Mouse (Mus musculus) ovary, postnatal 14 days (tissue): ENCODE data around the gene Rab11fip5.

ENCODE experiments used
- DNase-seq: peaks from one replicate; pipeline ENCODE4 v3.0.0; 2022; ENCODE audit warnings: low spot score

Rab11fip5 gene

DNA sequence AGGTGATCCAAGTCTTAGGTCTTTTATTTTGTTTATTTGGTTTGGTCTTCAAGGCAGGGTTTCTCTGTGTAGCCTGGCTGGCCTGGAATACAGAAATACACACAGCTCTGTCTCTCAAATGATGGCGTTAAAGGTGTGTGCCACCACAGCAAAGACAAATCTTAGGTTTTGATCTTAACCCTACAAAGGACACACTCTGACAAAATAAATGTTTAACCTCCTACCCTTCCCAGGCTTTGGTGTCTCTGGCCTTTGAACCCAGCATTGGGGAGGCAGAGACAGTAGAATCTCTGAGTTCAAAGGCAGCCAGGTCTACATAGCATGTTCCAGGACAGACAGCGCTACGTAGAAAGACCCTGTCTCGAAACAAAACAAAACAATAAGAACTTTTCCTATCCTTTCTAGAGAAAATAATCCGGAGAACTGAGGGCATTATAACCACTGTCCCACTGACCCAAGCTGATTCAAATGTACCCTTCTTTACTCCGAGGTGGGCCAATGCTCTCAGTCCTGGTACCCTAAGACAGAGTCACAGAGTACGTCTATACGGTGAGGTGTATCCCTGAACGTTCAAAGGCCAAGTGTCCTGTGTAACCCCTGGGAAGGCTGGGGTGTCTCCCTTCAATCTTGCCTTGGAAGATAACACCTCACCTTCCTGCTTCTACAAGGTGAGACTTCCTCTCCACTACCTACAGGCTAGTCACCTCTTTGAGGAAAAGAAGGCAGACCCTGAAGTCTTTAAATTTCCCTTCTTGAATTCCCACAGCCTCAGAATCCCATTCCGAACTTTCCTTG, 1.2 kb downstream of the Rab11fip5 start:
- no peak for DNase-seq

DNA sequence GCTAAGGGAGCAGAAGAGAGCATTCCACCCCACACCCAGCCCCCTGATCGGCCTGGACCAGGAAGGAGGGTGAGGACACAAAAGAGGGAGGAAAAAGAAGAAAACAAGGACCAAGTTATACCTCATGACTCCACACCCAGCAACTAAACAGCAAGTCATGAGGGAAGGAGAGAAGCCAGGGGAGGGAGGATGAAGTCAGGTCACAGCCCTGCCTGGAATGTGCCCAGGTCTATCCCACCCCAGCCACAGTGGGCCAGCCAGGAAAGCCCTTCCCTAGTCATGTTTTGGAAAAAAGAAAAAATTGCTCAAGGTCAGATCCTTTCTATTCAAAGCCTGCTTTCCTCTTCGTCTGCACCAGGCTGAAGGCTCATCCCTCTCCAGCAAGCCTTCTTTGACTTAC, 1.9 kb downstream of the Rab11fip5 start:
- no peak for DNase-seq

DNA sequence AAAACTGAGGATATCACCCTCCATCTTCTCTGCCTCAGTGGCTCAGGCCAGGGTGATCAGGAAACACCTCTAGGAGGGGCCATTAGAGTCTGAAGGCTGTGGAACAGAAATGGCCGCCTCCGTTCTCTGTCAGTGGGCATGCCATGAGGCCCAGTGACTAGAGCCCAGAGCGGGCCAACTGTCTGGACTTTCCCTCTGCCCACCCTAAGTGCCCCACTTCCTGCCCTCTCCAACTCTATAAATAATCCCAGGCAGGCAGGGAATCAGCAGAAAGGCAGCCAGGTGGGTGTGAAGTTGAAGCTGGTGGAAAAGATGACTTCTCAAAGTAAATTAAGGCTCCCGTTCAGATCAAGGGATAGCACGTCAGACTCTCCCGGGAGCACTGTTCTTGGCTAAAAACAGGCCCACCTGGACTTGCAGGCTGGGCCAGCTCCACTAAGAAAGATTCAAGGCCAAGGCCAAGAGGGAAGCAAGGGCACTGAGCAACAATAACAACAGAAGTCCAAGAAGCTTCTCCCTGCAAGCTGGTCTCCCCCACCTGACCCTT, 2.5 kb downstream of the Rab11fip5 start:
- no peak for DNase-seq

DNA sequence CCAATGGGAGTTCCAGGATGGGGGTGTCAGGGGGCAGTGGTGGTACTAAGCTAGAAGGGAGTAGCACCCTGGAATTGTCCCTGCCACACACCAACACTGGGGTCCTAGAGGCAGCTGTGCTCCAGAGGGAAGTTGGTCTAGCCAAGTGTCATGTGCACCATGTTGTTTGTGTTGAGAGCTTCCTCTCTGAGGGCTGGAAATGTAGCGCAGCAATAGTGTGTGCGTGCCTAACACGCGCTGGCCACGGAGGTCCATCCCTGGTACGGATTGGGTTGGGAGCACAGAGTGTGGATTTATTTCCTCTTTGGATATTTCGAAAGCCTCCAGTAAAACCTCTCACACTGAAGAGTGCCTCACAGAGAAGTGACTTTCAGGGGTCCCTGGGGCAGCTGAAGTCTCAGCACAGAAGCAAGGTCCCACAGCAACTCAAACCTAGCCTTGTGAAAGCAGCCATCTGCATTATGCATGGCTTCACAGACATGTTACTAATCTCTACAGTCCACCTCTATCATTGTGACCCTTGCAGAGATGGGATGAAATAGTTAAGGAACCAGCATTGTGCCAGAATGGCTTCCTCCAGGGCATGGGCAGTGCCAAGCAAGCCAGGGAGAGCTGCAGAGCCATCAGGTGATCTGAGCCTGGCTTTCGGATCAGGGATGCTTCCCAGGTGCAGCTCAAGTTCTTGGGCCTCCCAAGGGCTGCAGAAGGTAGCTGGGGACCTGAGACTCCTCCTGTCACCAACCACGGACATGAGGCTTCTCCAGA, 3.6 kb downstream of the Rab11fip5 start:
- DNase-seq, result no peak

DNA sequence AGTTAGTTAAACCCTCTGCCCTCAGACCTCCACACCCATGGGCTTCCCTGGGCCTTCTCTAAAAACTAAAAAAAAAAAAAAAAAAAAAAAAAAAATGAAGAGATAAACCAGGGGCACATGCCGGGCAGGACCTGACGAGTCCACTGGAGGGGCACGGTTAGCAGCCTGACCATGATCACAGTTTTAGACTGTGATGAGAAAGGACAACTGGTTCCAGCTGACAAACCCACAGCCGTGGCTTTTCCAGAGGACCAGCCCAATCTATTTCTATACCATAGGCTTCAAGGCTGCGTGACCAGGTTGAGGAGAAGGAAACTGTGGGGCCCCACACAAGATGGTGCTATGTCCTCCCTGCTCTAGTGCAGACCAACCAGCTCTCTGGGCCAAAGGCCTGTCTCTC, 4.4 kb downstream of the Rab11fip5 start:
- no peak for DNase-seq

DNA sequence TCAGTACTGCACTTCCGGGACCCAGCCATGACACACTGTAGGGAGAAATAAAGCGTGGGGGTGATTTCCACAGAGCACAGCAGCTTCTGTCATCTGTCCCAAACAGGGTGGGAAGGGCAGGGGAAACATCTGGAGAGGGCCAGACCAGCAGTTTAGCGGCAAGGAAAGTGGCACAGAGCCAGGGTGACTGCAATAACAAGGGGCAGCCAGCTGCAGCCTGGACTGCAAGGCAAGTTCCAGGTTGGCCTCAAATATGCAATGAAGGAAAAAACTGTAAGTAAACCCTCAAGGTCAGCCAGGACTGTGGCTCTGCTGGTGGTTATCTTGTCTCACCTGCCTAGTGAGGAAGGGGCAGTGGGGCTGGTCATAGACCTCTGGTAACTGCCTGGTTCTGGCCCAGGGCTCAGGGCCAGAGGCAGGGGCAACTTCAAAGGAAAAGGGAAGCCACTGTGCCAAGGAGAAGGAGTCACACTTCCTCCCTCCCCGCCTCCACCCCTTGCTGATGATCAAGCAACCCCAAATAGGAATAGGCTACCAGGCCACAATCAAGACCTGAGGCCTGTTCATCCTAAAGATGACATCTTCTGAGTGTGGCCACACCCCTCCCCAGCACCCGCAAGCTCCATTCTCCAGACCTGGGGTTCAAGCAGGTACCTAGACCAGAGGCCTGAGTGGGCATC, 5.1 kb downstream of the Rab11fip5 start:
- DNase-seq, result peak; percentile 51

DNA sequence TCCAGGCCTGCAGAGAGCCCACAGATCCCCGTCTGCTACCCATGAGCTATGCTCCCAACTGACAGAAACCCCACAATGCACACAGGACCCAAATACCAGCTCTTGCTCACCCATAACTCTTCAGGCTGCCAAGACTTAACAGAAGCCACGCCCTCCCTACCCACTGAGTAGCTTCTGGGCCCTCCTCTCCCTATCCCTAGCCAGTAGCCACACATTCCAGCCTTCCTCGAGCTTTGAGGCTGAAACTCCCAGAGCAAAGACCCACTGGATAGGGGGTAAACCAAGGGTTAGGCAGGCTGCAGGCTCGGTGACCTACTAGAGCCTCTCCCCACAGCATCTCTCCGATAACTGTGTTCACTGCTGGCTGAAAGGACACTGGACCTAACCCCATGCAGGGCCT, 5.7 kb downstream of the Rab11fip5 start:
- DNase-seq, result no peak

DNA sequence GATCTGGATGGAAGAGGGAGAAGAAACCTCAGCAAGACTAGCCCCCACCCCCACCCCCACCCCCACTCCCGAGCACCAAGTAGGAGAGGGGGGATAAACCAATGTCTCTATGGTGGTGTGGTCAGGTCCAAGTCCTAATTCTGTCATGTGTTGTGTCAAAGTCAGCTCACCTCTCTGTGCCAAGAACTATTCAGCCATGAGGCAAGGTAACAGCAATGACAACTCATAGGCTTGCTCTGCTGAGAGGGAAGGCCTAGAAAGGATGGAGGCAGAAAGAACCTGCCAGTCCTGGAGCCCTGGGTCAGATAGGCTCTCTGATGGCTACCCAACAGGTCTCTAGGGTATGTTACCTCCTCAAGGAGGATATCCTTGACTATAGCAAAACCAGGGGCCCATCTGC, 6.3 kb downstream of the Rab11fip5 start:
- DNase-seq, result no peak

DNA sequence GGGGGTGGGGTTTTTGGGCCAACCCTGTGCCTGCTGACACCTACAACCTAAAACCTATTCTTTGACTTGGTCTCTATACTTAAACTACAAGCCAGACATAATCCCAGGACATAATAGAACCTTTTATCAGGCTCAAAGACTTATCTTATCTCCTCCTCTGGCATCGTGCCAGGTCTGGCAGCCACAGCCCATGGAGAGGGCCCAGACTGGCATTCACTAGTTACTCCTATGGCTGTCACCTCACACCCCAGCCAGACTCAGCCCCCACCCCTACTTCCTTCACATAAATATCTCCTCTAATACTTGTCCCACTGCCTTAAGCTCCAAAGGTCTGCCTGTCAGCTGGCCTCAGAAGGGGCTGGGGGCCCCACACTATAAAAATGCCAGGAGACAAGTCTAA, 8.0 kb downstream of the Rab11fip5 start:
- DNase-seq, result no peak

DNA sequence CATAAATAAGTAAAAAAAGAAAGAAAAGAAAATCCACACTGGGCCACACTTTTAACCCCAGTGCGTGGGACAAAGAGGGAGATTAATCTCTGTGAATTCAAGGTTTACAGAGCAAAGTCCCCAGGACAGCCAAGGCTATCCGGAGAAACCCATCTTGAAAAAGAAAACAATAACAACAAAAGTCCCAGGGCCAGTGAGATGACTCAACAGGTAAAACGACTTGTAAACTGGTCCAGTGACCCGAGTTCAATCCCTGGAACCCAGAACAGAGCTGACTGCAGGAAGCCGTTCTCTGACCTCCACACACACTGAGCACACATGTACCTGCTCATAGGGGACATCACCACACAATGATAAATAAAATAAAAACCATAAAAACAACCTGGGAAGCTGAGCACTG, 10.0 kb downstream of the Rab11fip5 start:
- DNase-seq, result no peak

DNA sequence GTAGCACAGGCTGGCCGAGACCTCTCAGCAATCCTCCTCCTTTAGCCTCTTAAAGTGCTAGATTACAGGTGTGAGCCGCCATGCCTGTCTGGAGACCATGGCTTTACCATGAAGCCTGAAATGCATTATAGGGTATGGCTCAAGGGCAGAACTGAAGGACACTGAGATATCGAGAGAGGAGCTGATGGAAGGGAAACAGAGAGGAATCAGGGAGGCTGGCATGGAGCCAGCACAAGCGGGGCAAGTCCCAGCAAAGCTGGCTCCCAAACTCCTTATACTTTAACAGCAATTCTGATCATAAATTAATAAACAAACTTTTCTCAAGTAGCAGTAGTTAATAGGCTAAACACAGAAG, 10.6 kb downstream of the Rab11fip5 start:
- DNase-seq, result no peak

DNA sequence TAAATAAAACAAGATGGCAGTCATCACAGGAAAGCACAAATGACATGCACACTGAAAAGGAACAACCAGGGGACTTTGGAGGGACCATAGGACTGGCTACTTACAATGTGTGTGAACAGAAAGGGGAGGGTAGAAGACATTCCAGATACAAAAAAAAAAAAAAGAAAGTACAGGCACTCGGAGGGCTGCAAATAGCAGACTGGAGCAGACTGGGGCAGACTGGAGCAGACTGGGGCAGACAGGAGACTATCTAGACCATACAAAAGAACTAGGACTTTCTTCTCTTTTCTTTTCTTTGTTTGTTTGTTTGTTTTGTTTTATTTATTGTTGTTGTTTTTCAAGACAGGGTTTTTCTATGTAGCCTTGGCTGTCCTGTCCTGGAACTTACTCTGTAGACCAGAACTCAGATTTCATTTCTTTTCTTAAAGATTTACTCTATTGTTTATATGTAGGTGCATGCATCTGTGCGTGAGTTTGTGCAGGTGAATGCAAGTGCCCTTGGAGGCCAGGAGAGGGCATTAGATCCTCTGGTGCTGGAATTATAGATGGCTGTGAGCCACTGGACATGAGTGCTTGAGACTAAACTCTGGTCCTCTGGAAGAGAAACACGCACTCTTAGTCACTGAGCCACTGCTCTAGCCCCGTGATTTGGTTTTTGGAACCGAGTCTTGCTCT, 11.1 kb downstream of the Rab11fip5 start:
- DNase-seq, result no peak

DNA sequence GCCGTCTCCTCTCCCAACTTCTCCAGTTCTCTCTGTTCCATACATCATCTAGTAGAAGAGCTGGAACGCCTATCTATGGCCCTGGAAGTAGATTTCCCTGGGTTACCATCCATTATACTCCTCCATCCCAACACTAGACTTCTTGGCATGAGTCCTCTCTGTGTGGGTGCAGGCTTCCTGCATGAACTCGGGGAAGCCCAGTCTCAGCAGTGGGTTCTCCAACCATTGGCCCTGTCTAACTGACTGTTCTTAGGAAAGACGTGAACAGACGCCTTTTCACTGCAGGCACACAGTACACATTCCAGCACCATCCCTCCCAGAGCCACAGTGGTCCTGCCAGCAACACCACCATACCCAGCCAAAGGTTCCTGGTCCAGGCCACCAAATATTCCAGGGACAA, 11.8 kb downstream of the Rab11fip5 start:
- DNase-seq, result no peak

DNA sequence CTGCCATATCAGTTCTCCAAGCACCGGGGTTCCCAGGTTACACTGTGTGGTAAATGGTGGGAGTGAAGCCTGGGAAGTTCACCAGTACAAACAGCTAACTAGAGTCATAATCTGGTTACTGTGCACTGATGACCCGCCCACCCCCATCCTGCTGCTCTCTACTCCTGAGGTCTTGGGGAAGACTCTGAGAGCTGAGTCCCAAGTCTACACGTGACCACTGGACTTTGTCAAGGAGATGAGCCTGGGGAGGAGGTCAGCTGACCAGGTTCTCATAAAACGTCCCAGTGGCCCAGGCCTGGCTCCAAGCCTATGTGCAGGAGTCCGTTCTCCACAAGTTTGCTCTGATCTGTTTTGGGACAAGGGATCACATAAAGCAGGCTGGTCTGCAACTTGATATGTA, 14.1 kb downstream of the Rab11fip5 start:
- no peak for DNase-seq

DNA sequence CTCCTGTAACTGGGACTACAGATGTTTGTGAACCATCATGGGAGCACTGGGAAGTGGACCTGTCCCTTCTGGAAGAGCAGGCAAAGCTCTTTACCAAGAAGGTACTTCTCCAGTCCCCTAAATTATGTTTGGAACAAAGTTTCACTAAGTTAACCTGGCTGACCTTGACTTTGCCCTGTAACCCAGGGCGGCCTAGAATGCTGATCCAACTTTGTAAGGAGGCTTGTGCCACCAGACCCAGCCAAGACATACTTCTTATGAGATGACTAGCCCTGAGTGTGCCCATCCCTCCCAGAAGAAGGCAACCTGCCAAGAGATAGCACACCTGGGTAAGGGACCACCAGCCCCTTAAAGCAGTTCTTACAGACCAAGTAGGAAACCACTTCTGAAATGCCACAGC, 15.6 kb downstream of the Rab11fip5 start:
- DNase-seq, result no peak

DNA sequence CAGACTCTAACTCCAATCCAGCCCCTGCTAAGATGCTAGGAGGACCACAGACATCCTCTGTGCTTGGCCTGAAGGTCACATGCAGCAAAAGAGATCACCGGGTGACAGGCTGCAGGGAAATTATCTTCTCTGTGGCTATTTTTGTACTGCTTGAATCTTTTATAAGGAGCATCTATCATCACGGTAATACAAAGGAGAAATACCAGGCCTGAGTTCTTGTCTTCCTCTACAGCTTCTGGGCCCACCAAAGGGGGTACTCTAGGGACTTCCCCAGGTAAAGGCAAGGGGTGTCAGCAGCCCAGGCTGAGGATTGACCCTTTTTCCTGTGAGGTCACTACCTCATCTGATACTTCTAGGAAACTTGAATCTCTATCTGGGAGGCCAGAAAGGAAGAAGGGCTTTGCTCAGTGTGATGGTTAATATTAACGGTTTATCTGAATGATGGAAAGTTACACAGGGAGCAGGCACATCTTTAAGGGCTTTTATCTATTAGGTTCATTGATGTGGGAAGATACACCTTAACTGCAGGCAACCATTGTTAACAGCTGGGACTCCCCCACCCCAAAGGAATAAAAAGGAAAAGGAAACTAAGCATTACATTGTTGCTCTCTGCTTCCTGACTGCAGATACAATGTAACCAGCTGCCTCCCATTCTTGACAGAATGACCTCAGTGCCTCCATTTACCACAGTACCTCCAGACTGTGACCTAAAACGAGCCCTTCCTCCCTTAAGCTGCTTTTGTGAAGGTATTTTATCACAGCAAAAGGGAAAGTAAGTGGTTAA, 17.6 kb downstream of the Rab11fip5 start:
- DNase-seq, result no peak

DNA sequence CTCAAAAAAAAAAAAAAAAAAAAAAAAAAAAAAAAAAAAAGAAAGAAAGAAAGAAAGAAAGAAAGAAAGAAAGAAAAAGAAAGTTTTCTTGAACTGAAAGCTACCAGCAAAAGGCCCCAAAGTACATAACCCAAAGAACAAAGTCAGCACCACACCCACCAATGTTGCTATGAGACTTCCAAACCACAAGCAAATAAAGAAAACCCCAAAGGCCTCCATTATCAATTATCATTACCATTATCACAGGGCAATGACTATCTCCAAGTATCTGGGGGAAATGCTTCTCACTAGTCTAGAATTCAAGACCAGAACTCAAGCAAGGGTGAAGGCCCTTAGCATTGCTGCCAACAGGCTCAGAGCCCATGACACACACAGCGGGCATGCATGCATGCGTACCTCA, 18.7 kb downstream of the Rab11fip5 start:
- no peak for DNase-seq

DNA sequence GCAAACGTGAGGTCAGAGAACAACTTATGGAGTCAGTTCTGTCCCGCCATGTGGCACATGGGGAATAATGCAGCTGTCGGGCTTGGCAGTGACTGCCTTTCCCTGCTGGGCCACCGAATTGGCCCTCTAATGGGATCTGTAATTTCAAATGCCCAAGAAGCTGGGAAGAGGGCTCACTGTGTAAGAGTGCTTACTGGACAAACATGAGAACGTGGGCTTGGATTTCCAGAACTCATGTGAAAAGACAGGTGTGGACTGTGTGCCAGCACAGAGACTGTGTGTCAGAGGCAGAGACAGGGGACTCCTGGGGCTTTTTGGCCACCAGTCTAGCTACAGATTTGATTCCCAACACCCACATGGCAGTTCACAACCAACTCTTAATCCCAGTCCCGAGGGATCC, 19.7 kb downstream of the Rab11fip5 start:
- DNase-seq, result no peak

DNA sequence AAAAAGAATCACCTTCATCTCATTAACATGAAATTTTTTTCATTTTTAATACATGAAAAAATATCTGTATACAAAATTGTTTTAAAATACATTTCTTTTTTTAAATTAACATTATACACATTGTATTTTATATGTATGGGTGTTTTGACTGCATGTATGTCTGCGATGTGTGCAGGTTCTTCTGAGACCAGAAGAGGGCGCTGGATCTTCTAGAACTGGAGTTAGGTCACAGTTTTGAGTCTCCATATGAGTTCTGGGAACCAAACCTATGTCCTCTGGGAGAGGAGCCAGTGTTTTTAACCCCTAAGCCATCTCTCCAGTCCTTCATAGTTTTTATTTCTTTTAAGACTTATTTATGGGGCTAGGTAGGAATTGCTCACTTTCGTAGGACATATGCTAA, 20.7 kb downstream of the Rab11fip5 start:
- no peak for DNase-seq

DNA sequence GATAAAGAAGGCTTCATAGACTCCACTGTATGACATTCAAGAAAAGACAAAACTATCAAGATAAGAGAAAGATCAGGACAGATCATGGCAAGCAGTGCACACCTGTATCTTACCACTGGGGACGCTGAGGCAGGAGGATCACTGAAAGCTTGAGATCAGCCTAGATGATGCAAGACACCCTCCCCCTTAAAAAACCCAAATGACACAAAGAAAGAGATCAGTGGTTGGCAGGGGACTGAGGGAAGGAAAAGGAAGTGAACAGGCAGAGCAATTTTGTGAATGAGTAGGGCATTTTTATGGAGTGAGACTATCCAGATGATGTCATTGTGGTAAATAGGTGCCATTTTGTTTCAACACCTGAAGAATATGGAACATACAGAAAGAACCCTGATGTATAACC, 24.3 kb downstream of the Rab11fip5 start:
- DNase-seq, result no peak

DNA sequence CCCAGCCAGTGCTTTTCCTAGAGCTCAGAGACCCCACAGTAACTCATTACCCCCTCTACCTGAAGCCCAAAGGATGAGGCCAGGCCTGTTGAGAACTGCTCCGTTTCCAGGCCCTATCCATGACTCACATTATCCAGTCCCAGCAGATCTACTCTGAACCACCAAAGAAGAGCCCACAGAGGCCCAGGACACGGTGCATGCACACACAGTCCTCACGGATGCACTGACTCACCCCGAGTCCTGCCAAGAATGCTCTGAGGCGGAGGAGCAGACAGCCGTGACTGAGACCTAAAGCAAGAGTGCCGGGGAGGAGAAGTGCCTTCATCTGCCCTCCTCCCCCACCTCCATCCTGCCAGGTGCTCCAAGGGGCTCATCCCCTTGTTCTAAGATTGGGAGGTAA, 25.2 kb downstream of the Rab11fip5 start:
- DNase-seq, result no peak

DNA sequence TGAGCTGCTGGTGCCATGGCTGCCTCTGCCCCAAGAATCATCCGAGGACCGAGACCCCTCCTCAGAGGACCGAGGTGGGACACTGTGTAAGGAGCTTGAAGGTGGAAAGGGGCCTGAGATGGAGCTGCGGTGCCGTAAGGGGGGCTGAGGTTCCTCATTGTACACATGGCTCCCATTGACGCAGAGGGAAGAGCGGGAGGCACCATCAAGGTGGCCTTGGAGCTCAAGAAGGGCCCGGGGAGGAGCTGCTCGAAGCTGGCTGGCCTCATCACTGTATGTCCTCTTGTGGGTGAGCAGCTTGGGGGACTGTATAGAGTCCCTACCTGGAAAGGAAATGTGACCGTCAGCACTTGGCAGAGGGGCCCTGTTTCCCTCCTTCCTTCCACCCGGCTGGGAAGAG, 26.3 kb downstream of the Rab11fip5 start:
- DNase-seq, result no peak
